Mouse (Mus musculus) testis, adult 2 months (tissue): Measurements from ENCODE around the gene Krtap10-10.

ENCODE experiments used
- CTCF ChIP-seq: fragments of 200-500 bp; IDR thresholded peaks from 2 replicates; pipeline ENCODE4 v1.5.1; 2012; ENCODE audit warnings: low read depth, mild to moderate bottlenecking, inconsistent platforms, low read length, moderate library complexity; ENCODE audit not compliant: control insufficient read depth, insufficient read depth, insufficient replicate concordance
- POLR2A ChIP-seq: fragments of 200-500 bp; IDR thresholded peaks from 2 replicates; pipeline ENCODE4 v1.6.1; 2012; ENCODE audit warnings: low read depth, mild to moderate bottlenecking, inconsistent platforms, low read length, moderate library complexity; ENCODE audit not compliant: control insufficient read depth

GRCm38 (mm10) chr10:77814382-77814781 is 21.4 kb upstream of the Krtap10-10 start, which contains the start of gene Gm2696:
- TF ChIP-seq CTCF (no peak), POLR2A (no peak)
